Mouse (Mus musculus) CH12.LX (cell line): Measurements from ENCODE around the gene Serac1. TPM values are rescaled to one million over a fixed set of nuclear protein-coding genes. Genes with fewer than 3 reads are reported as not detected.

Source experiments
- DNase-seq: peaks from one replicate; pipeline ENCODE4 v3.0.0-alpha.2; 2013; ENCODE audit errors: extremely low read depth
- H3K27ac ChIP-seq: 2 replicates; pipeline ENCODE4 v1.5.1; 2012; ENCODE audit warnings: low read depth, mild to moderate bottlenecking, control low read depth, moderate library complexity; ENCODE audit not compliant: insufficient read depth
- H3K27me3 ChIP-seq: replicated peaks from 2 replicates; pipeline ENCODE3; 2012; ENCODE audit warnings: inconsistent platforms
- H3K36me3 ChIP-seq, 2 experiments: replicated peaks in 1 of 2; 2 replicates each; pipeline versions ENCODE3 to v1.6.1; 2012; ENCODE audit warnings: inconsistent platforms in 1 of 2, low read length in 1 of 2, mild to moderate bottlenecking in 1 of 2, mixed read lengths in 1 of 2, moderate library complexity in 1 of 2; ENCODE audit not compliant: control insufficient read depth in 1 of 2, insufficient read depth in 1 of 2
- H3K4me1 ChIP-seq, 2 experiments: 2 replicates each; pipeline ENCODE4 v1.6.1; 2012; ENCODE audit warnings: inconsistent platforms in 1 of 2, moderate library complexity in 1 of 2; ENCODE audit not compliant: insufficient read depth in 2 of 2, control insufficient read depth in 1 of 2
- H3K4me2 ChIP-seq: 2 replicates; pipeline ENCODE4 v1.6.1; 2012; ENCODE audit warnings: low read depth, mild to moderate bottlenecking, control low read depth; ENCODE audit not compliant: poor library complexity, insufficient read depth, severe bottlenecking
- H3K4me3 ChIP-seq, 3 experiments: fragments of 150-350 bp in 1 of 3; sonication (generic) in 1 of 3; replicated peaks in 1 of 3; 2 replicates each; pipeline versions ENCODE3 to v1.5.1; 2011 to 2012; ENCODE audit warnings: low read depth in 2 of 3, low read length in 2 of 3, mild to moderate bottlenecking in 2 of 3, moderate library complexity in 2 of 3, control low read depth in 1 of 3, improper control_type of control experiment in 1 of 3, inconsistent platforms in 1 of 3, mixed read lengths in 1 of 3; ENCODE audit not compliant: poor library complexity in 1 of 3
- H3K79me2 ChIP-seq: replicated peaks from 2 replicates; pipeline ENCODE4 v1.6.1; 2012; ENCODE audit warnings: mild to moderate bottlenecking, moderate library complexity; ENCODE audit not compliant: control insufficient read depth, poor library complexity, insufficient read depth, severe bottlenecking; ENCODE audit errors: extremely low read depth
- H3K9ac ChIP-seq: 2 replicates; pipeline ENCODE4 v1.6.1; 2012; ENCODE audit warnings: low read depth, mild to moderate bottlenecking, control low read depth, moderate library complexity; ENCODE audit not compliant: insufficient read depth
- H3K9me3 ChIP-seq: replicated peaks from 2 replicates; pipeline ENCODE3; 2012; ENCODE audit warnings: low read length, inconsistent platforms, mixed read lengths
- CHD1 ChIP-seq: IDR thresholded peaks from 2 replicates; pipeline ENCODE4 v1.6.1; 2012; ENCODE audit warnings: low read depth, low read length, improper control_type of control experiment, inconsistent platforms
- CHD2 ChIP-seq: IDR thresholded peaks from 2 replicates; pipeline ENCODE4 v1.6.1; 2011; ENCODE audit warnings: low read length, improper control_type of control experiment
- EP300 ChIP-seq: IDR thresholded peaks from 2 replicates; pipeline ENCODE4 v1.6.1; 2011; ENCODE audit warnings: low read length, improper control_type of control experiment
- GABPA ChIP-seq: IDR thresholded peaks from 2 replicates; pipeline ENCODE4 v1.6.1; 2012; ENCODE audit warnings: low read depth, low read length, improper control_type of control experiment, inconsistent platforms; ENCODE audit not compliant: insufficient replicate concordance
- HCFC1 ChIP-seq: IDR thresholded peaks from 2 replicates; pipeline ENCODE4 v1.6.1; 2012; ENCODE audit warnings: low read depth, mild to moderate bottlenecking, inconsistent platforms, low read length, improper control_type of control experiment
- JUN ChIP-seq: IDR thresholded peaks from 2 replicates; pipeline ENCODE4 v1.6.1; 2011; ENCODE audit warnings: low read depth, mild to moderate bottlenecking, low read length, improper control_type of control experiment, moderate library complexity; ENCODE audit not compliant: insufficient read depth
- JUND ChIP-seq: conservative IDR thresholded peaks from 2 replicates; pipeline ENCODE4 v1.6.1; 2011; ENCODE audit warnings: low read depth, low read length, improper control_type of control experiment
- MAX ChIP-seq: IDR thresholded peaks from 2 replicates; pipeline ENCODE4 v1.6.1; 2011; ENCODE audit warnings: low read length, improper control_type of control experiment
- NRF1 ChIP-seq: IDR thresholded peaks from 2 replicates; pipeline ENCODE4 v1.6.1; 2014; ENCODE audit warnings: low read depth, mild to moderate bottlenecking, inconsistent platforms, low read length, improper control_type of control experiment, moderate library complexity
- POLR2A ChIP-seq: IDR thresholded peaks from 2 replicates; pipeline ENCODE4 v1.6.1; 2011; ENCODE audit warnings: low read depth, mild to moderate bottlenecking, improper control_type of control experiment, low read length
- POLR2AphosphoS2 ChIP-seq: IDR thresholded peaks from 2 replicates; pipeline ENCODE4 v1.6.1; 2011; ENCODE audit warnings: low read depth, low read length, improper control_type of control experiment
- RAD21 ChIP-seq: IDR thresholded peaks from 2 replicates; pipeline ENCODE4 v1.6.1; 2011; ENCODE audit warnings: low read depth, mild to moderate bottlenecking, low read length, improper control_type of control experiment, moderate library complexity
- RCOR1 ChIP-seq: conservative IDR thresholded peaks from 2 replicates; pipeline ENCODE4 v1.6.1; 2012; ENCODE audit warnings: low read depth, mild to moderate bottlenecking, inconsistent platforms, low read length, improper control_type of control experiment
- TBP ChIP-seq: conservative IDR thresholded peaks from 2 replicates; pipeline ENCODE4 v1.6.1; 2011; ENCODE audit warnings: low read depth, low read length, improper control_type of control experiment
- UBTF ChIP-seq: IDR thresholded peaks from 2 replicates; pipeline ENCODE4 v1.6.1; 2012; ENCODE audit warnings: low read depth, mild to moderate bottlenecking, inconsistent platforms, low read length, improper control_type of control experiment, moderate library complexity
- USF1 ChIP-seq: IDR thresholded peaks from 2 replicates; pipeline ENCODE4 v1.6.1; 2014; ENCODE audit warnings: low read depth, mild to moderate bottlenecking, inconsistent platforms, low read length, improper control_type of control experiment
- USF2 ChIP-seq: conservative IDR thresholded peaks from 2 replicates; pipeline ENCODE4 v1.6.1; 2011; ENCODE audit warnings: low read depth, low read length, improper control_type of control experiment
- dilution Hi-C: fragments of 300-500 bp; cut with MboI; formaldehyde crosslinking; loops from 2 replicates; pipeline ENCODE4 v1.14.3; 2020; ENCODE audit warnings: low sequenced_read_pairs; ENCODE audit not compliant: extremely low pct_unique_long_range_greater_than_20kb, extremely low pct_ligation_motif_present
- in situ Hi-C: fragments of 300-500 bp; cut with MboI; formaldehyde crosslinking; loops from 3 replicates; pipeline ENCODE4 v1.14.3; 2019; ENCODE audit warnings: low sequenced_read_pairs, low pct_ligation_motif_present, low pct_unique_long_range_greater_than_20kb, mixed read lengths
- polyA plus RNA-seq: library from polyadenylated mRNA; unstranded; fragments of >175 nt; gene quantifications from 2 replicates; pipeline ENCODE4 v1.2.1, GENCODE M21; 2012; ENCODE audit warnings: low read depth; ENCODE audit not compliant: insufficient read length
- total RNA-seq, 2 experiments: library from RNA; depleted of rRNA; stranded (reverse); fragments of 300-350 nt in 1 of 2; fragments of >200 nt in 1 of 2; gene quantifications; 2 replicates each; pipeline ENCODE4 v1.2.3; 2012 to 2014

Serac1 gene
- total and polyA plus RNA-seq, 3 experiments: 1.9 to 2.9 (median 2.1) TPM

- no peak for DNase-seq
- Histone ChIP-seq H3K36me3 (peaks cover 20 to 49% of the 10 kb centered on the region in 2 experiments), H3K27me3 (no peaks in the 10 kb centered on the region), H3K4me1 (peaks cover 3 to 8% of the 10 kb centered on the region in 2 experiments; a peak in 3 of 4 replicates), H3K79me2 (no peaks in the 10 kb centered on the region), H3K4me2 (no peak overlapping the region), H3K4me3 (no peak overlapping the region), H3K9ac (no peak overlapping the region), H3K9me3 (no peaks in the 10 kb centered on the region), H3K27ac (no peak overlapping the region)
- in situ Hi-C loops: no loop called here
- dilution Hi-C loops: no loop called here
- TF ChIP-seq HCFC1 (no peak), EP300 (no peak), CHD1 (no peak), USF1 (no peak), NRF1 (no peak), MAX (no peak), RAD21 (no peak), GABPA (no peak), POLR2AphosphoS2 (no peak), CHD2 (no peak), TBP (no peak), RCOR1 (no peak), UBTF (no peak), JUN (no peak), JUND (no peak), POLR2A (no peak)
Observed at GRCm38 (mm10) chr17:6073405-6073804, 6.1 kb downstream of the Serac1 start.

DNA sequence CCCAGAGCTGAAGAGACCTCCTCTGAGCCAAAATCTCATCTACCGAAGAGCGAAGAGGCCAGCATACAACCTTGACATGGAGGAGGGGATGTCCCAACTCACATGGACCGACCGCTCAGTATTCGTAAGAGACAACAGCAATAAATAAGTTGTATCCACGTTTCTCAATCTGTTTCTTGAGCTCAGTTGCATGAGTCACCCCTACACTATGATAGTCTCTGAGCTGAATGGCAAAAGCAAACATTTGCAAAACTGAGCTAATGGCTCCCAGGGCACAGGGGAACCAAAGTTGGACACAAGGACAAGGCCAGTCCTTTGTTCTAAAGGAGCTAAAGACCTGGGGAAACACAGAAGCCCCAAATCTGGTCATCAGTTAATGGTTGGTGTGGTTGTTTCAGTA lies 9.7 kb downstream of the Serac1 start:
- H3K9me3 ChIP-seq: peaks cover 2% of the 10 kb centered on the region
- H3K4me3 ChIP-seq: no peak overlapping the region
- no peak for DNase-seq
- H3K79me2 ChIP-seq: no peaks in the 10 kb centered on the region
- no peak overlapping the region for H3K9ac ChIP-seq
- in situ Hi-C loops (no loop called here), dilution Hi-C loops (no loop called here)
- TF ChIP-seq USF2: no peak
- peaks cover 0 to 5% of the 10 kb centered on the region in 2 experiments; a peak in 2 of 4 replicates for H3K4me1 ChIP-seq
- peaks cover 33 to 68% of the 10 kb centered on the region in 2 experiments for H3K36me3 ChIP-seq
- no peaks in the 10 kb centered on the region for H3K27me3 ChIP-seq
- H3K27ac ChIP-seq: no peak overlapping the region
- H3K4me2 ChIP-seq: no peak overlapping the region
